Mouse (Mus musculus) naive thymus-derived CD4-positive, alpha-beta T cell, adult 2 months (primary cell): ENCODE results near the gene Atp8b4.

Source experiments
- DNase-seq: peaks from one replicate; pipeline ENCODE4 v3.0.0-alpha.2; 2011; ENCODE audit warnings: low read depth

Atp8b4 gene

DNA sequence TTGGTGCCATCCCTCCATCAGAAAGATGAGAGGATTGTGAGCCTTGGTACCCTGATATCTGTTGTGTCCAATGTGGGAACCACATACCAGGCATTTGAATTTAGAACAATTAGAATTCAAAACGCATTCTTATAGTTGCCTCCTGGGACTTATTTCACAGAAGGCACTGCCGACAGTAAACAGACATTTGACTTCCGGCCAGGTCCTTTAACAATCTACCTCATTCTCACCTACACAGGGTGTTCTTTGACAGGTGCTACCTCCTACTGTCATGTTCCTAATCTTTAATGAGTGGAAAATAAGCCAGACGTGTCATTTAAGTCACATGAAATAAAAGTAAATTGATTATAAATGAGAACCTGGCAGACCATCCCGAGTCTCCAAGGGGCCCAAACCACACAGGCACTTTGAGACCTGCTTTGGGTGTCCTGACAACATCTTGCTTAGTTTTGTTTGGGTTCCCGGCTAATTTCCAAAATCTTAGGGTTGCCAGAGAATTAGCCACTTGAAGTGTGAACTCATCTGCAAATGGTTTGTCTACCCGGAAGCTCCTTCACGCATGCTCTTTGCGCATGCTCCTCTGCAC is 67.9 kb downstream of the Atp8b4 start:
- no peak for DNase-seq

DNA sequence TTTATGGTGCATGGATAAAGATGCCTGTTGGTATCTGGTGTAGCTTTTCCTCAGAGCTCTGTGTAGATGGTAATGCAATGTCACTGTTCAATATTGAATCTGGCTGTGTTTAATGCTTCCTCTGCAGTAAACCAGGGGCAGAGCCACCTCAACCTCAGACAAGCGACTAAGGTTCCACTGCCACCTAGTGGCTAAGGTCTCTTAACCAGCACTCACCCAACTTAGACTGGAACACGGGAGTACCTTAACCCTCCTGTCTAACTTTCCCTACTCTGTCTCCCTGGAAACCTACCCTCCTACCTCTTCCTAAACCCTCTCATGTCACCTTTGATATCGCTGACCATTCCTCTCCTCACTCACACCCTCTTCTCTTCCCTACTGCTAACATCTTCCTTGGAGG is 71.2 kb downstream of the Atp8b4 start:
- DNase-seq = peak; percentile 60

DNA sequence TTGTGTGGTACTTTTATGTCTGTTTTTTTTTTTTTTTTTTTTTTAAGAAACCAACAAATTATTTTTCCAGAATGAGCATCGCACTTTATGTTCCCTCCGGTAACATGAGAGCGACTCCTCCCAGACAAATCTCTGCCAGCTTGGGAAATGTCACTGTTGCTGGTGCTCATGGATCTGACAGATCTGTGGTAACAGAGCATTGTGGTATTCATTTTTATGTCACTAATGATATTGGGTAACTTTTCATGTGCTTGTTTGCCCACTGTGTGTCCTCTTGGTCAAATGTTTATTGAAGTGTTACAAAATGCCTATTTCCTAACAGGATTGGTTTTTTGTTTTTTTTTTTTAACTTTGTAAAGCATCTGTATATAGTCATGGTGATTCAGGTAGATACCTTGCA is 75.3 kb downstream of the Atp8b4 start:
- DNase-seq = no peak

DNA sequence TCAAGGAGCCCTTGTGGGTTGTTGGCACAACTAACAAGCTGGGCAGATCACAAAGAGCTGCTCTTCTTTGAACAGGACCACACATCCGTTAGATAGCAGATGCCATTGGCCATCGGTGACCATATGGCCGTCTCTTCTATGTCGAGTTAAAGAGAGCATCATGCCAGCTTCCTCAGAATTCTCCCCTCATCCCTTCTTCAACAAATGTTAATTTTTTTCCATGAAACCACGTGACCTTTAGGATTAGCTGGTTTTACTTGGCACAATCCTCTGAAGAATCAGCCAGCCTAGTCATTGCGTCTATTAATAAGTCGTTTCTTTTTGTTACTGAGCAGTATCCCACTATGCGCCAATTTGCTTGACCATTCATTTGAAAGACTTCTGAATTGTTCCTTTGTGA is 75.8 kb downstream of the Atp8b4 start:
- no peak for DNase-seq

DNA sequence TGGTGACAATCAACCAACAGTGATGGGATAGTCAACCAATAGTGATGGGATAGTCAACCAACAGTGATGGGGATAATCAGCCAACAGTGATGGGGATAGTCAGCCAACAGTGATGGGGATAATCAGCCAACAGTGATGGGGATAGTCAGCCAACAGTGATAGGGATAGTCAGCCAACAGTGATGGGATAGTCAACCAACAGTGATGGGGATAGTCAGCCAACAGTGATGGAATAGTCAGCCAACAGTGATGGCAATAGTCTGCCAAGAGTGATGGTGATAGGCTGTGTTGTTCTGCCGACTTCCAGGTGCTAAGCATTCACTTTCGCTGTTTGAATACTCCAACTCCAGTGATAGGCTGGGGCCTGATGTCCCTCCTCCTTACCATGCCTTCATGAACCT is 79.6 kb downstream of the Atp8b4 start:
- no peak for DNase-seq

DNA sequence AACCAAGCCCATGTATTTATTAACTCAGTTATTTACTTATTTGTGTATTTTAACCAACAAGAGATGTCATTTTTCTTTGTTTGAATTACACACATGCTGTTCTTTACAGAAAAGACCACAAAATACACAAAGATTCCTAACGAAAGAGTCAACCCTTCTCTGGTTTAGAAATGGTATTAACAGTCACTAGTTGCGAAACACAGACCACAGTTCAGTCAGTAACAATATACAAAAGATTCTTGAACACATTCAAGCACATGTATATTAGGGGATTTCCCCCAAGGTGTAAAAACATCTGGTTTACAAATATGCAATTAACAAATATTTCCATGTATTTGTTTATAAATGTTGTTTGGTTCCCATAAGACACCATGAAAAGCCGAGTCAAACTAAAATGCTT is 81.6 kb downstream of the Atp8b4 start:
- DNase-seq = no peak

DNA sequence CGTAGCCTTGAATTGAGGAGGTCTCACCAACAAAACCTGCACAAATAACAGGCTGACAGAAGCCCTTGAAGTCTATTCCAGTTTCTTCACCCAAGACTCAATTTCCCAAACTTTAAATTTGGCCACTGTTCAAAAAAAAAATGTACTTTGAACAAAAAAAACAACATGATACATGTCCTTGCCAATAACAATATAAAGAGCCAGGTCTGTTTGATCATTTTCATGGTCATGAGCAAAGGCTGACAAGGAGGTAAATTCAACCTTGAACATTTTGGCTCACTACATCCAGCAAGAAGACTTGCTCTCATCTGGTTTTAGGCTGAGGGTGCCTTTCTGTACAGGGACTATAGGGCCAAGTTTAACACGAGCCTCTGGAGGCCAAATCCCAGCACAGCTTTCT is 83.7 kb downstream of the Atp8b4 start:
- no peak for DNase-seq

DNA sequence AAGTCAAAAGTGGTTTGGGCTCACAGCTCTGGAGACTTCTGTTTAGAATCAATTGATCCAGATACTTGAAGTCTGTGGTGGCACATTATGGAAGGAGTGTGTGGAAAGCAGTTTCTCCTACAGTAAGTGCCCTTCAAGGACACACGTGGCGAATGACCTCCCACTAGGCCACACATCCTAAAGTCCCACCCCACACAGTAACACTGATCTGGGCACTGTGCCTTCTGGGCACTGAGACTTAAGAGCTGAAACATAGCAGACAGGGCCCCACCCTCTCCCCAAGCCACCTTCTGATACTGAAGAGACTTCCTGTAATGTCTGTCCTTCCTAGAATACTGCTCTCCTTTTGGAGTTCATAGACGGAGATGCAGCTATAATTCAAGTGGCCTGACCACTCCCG is 84.5 kb downstream of the Atp8b4 start:
- DNase-seq = no peak

DNA sequence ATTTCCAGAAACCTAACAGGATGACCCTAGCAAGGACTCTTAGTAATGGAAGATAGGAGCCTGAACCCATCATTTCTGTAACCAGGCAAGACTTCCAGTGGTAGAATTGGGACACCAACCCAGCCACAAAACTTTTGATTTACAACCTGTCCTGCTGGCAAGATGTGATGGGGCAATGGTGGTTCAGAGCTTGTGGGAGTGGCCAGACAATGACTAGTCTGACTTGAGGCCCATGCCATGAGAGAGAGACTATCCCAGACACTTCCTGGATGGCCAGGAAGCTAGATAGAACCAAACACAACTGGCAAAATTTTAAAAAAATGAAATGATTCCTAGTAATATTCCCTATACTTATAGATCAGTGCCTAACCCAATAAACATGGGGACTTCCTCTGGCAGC is 87.7 kb downstream of the Atp8b4 start:
- DNase-seq = no peak

DNA sequence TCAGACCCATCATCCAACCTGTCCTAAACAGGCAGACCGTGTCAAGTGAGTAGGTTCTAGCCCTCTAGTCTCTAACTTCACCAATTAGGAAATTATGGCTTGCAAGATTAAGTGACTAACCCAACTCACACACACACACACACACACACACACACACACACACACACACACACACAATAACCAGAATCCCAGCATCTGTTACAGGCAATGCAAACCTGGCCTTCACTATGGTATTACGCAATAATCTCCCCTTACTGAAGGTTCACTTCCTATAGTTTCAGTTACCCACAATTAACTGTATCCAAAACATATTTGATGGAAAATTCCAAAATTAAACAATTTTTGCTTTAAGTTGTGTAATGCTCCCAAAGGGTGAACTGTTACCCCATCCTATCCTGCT is 101.0 kb downstream of the Atp8b4 start:
- DNase-seq = no peak

DNA sequence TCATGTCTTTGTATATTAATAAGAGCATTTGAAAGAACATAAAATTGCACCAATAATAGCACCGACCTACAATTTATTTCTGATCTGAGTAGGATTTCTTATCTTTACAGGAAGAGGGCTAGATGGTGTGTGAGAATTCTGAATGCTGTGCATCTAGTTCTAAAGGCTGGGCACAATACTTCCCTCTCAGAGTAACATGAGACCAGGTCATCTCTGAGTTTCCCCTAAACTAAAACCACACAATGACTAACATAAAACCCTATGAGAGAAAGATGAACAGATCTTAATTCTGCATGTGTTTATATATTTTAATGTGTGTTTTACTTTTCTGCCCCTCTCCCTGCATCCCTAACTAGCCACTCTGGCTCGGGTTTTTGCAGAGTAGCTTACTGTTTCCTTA is 101.5 kb downstream of the Atp8b4 start:
- DNase-seq = no peak

DNA sequence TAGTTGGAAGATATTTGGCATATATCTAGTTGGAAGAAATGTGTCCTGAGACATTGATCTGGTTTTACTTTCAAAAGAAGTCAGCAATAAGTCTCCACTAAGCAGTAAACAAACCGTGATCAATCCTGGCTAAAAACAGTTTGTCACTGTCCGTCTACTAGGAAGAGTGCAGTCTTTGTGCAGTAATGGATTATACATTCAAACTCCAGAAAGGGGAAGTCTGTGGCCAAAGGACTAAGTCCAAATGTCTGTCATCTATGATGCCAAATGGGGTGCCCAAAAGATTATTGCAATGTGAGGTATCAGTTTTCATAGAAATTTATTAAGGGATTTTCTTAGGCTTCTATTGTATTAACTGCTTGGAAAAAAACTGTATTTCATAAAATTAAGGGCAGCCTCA is 102.3 kb downstream of the Atp8b4 start:
- DNase-seq = no peak

DNA sequence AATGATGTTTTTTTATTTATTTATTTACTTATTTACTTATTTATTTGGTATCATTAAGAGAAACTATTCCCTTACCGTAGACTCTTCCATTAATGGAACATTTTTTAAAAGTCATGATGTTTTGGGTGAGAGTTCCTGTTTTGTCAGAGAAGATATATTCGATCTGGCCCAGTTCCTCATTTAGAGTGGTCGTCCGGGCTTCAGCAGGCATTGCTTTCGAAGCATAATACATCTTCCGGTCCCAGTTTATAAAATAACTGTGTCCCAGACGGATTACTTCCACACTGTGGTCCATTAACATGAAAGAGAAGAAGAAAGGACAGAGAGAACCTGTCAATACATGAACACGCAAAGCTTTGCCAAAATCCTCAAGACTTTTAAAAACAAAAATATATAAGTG is 103.0 kb downstream of the Atp8b4 start:
- DNase-seq = no peak

DNA sequence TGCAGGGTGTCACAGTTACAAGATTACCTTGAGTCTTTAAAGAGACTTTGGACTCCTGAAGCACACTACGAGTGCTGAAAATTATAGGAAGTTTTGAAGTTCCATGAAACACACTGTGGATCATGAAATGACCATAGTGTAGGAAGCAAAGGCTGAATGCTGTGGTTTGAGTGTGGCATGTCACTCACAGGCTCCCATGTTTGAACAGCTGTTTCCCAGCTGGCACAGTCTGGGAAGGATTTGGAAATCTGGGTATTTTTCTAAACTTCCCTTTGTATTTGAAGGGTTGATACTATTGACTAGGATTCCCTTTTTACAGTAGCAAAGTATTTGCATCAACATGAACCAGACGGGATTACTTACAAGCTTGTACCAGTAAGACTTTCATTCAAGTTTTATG is 105.5 kb downstream of the Atp8b4 start:
- DNase-seq = no peak

DNA sequence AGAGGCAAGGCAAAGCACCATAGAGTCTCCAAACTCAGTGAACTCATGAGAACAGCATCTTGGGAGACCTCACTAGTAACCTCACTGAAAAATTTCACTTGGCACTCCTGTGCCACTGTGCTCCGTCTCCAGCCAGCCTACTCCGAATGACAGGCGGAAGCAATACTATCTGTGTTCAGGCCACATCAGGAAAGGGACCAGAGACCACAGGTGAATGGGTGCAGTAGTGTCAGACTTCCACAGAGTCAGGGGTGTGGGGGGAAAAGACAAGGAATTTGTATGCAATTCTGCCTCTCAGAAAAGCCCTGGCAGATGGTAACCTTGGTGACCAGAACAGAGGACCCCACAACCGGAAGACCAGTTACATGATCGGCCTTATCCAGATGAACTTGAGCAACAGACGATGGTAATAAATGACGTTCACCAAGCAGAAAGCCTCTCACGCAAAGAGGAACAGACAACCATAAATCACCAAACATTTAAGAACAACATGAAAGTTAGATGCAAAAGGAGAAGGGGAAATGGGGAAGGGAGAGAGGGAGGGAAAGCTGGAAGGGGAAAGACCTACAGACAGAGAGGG is 112.9 kb downstream of the Atp8b4 start:
- DNase-seq = no peak

DNA sequence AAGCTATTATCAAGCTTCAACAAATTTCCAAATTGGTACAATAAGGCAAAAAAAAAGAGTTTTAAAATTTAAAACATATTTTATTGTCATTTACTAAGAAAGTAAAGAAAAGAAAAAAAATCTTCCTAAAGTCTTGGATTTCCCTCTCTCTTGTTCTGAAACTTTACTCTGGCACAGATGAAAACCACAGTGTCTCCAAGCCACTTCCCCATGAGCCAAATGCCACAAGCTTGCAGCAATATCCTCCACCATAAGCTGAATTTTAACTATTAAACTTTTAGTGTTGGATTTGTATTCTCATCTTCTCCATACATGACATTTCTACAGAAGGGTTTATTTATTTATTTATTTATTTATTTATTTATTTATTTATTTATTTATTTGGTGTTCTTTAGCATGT is 114.4 kb downstream of the Atp8b4 start:
- no peak for DNase-seq

DNA sequence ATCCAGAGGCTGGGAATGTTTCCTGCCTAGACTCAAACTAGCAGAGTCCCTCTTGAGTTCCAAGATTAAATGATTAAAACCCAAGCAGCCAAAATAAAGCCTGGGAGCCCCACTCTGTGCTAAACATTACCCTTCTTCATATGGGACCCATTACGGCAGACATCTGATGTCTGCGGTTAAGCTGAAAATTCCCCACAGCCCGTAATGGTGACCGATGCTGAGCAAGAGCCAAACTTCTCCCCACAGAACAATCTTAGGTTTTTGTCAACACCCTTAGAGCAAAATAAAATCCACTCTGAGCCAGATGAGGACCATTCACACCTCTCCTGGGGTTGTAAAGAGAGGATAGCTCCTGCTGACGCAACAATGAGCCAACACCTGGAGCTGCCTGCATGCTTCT is 120.2 kb downstream of the Atp8b4 start:
- DNase-seq = no peak

DNA sequence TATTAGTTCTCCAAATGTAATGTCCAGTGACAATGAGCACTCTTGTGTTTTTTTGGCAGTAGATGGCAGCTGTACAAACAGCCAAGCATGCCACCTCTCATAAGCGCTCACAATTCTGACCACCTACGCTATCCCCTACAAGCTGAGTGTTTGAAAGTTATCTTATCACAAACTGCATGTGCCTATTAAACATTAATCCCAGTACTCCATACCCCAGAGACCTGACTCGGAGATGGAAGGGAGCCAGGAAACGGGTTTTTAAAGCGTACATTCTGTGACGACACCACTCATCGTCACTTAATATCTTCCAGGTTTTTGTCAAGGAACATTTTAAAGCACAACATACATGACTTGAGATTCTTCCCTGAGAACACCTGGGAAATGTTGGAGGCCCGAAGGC is 128.8 kb downstream of the Atp8b4 start:
- no peak for DNase-seq

DNA sequence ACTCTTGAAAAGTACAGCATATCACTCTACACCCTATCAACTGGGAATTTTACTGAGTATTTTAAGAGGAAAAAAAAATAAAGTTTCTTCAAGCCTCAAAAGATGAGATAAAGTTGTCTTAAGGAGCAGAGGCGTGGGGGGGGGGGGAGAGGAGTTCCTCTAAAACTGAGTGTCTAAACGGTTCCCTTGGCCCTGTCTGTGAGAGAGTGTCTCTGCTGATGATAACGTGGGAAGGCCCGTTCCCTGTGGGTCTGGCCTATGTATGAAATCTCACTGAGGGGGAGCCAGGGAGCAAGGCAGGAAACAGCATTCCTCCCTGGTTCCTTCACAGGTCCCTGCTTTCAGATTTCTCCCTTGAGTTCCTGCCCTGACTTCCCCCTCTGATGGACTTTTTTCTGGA is 130.7 kb downstream of the Atp8b4 start:
- no peak for DNase-seq

DNA sequence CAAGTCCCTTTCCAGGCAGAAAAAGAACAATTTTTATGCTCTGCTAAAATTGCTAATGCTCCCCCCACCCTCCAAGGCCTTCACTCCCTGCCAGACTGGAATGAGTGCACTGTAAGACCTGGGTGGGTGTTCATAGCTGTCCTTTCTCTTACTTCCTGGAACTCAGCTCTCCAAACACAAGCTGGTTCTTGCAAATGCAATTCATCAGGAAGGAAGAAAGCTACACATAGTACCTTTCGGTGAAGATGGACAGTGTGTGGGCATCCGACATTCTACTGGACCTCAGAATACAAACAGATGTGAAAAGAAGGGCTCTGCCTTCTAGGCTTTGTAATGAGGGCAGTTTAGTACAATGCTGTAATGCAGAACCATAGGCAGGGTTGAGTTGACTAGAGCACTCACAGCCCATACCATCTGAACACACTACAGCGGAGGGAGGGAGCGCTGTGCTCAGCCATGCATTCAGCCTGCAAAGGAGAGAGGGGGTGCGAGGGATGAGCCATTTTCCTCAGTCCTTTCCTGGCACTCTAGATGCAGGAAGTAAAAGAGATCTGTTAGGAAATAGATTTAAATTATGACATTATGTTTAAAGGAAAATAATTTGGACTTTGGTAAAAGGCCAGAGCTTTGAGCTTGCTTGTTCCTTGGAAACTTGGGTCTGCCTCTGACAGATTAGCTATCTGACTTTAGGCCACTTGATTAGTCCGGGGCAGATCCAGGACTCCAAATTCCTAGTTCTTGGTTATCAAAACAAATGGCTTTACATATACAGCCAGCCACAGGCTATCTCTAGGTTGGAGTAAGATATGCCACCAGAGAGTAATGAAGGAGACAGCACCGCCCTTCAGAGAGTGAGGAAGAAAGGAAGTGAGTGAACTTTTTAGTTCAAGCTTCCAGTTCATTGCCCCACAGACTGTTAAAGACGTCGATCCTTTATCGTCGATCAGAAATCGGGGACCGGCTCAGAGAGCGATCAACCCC is 136.4 kb downstream of the Atp8b4 start:
- no peak for DNase-seq

DNA sequence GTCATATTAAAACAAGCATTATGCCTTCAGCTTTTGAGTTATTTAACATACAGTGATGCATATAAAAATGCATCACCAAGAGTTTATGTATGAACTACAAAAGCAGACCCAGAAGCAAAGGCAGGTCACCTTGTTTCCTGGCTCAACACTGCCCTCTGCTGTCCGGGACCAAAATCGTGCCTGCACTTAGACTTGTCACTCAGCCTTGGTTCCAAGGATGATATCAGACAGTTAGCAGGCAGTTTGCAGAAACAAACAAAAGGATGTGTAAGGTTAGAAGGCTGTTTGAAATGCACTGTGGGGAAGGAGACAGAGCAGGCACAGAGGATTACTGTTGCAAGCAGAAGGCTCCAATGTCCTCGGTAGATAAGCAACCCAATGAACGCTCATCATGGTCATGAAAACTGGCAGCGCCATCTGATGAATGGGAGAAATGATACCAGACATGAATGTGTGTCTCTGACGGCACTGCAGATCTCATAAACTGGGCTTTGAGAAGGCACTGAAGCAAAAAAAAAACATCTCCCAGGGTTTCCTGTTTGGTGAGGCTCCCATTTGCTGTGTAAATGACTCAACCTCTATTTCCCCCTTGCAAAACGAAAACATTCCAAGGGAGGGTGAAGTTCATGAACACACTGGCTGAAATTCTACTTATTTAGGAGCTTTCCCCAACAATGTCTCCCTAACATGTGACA is 137.3 kb downstream of the Atp8b4 start:
- DNase-seq = peak; percentile 70

DNA sequence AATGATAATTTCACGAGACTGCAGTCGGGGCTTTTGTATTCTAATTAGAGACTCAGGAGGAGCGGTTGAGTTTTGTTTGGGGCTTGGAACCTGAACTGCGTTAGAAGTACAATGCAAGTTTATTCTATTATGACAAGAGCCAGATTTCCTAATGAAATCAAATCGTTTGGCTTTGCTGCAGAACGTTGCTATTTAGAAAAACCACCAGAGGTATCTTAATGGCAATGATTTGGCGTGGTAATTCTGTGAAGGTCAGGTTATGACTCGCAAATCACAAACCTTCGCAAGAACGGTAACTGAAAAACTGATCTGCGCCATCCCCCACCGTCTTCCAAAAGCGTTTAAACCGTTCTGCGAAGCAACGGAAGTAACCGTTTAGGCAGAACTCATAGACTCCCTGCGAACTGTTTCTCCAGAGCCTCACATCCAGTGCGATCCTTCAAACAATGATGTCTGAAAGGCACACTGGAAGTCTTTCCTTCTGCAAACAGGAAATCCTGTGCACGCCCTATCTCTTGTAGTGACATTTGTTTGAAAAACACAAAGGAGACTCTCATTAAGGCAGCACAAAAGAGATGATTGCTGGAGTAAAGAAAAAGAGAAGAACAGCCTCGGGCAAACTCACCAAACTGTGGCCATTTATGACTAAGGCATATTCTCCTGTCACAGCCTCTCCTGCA is 139.2 kb downstream of the Atp8b4 start:
- no peak for DNase-seq
